Mouse (Mus musculus) kidney, postnatal 14 days (tissue): ENCODE data around the gene Myo1d.

Experiments used
- DNase-seq: peaks from one replicate; pipeline ENCODE4 v3.0.0; 2022; ENCODE audit warnings: mixed read lengths

The Myo1d gene

DNA sequence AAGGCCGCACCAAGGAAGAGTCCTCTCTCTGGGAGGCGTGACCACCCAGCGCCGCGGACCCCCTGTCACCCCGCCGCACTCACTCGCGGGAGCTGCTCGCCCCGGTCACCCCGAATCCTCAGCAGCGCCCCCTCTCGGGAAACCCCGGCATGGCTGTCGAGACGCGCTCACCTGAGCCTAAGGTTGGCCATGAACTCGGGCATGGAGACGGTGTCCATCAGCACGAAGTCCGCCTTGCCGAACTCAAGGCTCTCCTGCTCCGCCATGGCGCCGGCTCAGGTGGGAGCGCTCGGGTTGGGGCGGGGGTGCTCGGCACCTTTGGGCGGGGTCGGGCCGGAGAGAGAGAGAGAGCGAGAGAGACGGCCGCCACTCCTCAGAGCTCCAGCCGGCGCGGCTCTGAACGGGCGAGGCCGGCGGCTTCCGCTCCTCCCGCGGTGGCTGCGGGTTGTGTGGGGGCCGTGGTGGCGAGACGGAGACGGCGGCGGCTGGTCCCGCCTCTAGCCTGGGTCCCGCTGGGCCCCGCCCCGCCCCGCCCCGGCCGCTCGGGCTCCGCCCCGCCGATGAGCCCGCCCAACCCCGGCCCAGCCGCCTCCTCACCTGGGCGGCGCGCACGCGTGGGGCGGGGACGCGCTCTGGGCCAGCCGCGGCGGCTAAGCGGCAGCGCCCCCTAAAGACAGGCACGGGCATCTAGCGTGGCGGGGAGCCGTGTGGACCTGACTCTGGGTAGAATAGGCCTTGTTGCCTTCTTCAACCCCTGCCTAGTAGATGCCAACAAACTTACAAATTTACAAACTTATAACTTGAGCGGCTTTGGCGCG lies at the start of gene Myo1d:
Myo1d (minus strand) TSS at position 499 of the 818 bp plus-strand sequence.
- DNase-seq: peak; percentile 94

DNA sequence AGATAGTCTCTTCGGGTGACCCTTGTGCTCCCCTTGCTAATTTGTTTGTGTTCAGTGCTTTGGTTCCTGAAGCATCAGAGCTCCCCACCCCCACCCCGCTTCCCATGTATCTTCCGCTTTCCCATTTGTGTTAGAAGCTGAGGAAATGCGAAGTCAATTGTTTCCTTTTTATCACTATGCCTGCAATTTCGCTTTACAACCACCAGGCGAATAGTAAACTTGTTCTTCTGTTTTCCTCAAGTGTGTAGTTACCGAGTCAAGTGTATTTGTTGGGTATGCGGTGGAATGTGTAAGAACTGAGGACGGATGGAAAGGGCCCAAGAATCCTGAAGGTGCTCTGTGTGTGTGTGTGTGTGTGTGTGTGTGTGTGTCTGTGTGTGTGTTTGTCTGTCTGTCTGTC lies 42.0 kb upstream of the Myo1d start:
- no peak for DNase-seq

DNA sequence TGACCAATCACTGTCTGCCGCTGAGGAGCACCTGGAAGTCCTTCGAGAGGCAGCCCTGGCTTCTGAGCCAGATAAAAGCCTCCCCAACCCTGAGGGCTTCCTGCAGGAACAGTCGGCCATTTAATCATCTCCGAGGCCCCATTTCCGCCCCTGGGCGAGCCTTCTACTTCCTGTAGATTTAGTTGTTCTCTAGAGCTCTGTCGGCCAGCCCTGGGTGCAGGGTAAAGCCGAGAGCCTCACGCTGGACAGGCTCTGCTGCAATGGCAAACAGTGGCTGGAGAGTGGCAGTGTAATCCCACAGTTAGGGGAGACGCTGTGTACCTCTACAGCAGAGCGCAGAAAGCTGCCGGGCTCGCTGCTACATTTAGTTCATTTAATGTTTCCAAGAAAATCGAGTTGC lies 41.5 kb upstream of the Myo1d start:
- DNase-seq: peak; percentile 63

DNA sequence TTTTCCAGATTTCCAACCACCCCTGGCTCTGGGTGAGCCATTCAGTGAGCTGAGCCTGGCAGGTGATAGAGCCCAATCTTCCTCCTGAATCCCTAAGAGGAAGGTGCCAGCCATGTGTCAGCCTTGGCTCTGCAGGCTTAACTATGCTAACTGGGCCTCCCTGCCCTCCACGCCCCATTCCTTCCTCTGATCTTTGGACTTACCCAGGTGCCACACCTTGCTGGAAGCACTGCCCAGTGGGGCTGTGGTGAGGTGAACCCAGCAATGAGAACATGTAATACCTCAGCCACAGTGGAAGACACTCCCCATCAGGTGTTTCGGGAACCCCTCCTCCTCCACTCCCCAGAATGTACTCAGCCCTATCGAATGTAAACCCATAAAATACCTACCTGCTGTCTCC lies 40.3 kb upstream of the Myo1d start:
- DNase-seq: no peak

DNA sequence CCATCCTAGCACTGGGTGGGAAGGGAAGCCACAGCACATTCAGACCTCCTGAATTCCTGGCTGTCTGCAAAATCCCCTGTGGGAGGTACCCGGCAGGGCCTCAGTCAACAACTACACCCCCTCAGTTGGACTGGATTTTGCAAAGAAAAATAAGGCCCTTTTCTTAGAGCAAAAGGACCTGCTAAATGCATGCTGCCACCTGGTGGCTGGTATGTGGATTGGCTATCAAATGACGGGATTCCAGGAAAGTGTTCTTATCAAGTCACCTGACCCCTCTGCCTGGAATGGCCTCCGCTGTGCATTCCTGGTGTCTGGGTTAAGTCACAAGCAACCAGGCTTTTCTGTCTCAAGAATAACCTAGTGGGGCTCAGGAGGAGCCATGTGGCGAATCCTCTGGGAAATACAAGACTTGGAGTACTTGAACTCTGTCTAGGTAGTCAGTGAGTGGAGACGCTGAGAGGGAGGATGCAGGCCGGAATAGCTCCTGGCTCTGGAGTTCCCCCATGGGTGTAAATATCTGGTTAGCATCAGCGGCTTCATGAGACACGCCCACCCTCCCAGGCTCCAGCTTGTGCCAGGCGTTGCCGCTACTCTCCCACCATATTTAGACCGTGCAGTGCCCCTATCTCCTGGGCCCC lies 38.4 kb upstream of the Myo1d start:
- peak; percentile 89 for DNase-seq

DNA sequence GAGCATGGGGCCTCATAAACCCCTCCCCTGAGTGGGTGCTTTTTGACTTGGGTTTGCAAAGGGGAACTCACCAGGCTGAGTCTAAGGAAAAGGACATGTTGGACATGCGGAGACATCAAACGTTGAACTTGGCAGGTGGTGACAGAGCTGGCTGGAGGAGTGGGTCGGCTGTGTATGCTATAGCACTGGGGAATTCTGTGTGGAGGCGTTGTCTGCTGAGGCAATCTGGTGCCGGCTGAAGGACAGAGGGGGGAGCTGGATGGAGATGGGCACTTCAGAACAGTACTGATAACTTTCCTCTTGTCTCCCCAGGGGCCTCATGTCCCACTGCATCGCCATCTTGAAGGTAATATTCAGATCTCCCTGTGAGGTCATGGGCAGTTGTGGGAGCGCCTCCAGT lies 35.5 kb upstream of the Myo1d start:
- DNase-seq: no peak

DNA sequence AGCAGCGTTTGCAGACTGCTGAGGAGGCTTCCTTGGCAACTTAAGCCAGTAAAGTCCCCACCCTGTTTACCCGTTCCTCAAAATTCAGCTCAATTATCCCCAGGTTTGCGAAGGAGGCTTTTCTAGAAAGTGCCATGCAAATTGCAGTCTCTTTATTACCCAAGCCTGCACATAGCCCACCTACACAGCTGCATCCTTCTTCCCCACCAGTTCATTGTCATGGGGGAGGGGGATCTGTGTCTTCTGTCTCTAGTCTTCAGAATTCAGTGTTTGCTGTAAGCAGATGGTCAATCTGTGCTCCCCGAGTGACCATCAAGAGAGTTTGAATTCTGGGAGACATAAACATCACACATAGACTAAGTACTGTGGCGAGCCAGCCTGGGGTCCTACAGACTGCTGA lies 31.3 kb upstream of the Myo1d start:
- DNase-seq: no peak

DNA sequence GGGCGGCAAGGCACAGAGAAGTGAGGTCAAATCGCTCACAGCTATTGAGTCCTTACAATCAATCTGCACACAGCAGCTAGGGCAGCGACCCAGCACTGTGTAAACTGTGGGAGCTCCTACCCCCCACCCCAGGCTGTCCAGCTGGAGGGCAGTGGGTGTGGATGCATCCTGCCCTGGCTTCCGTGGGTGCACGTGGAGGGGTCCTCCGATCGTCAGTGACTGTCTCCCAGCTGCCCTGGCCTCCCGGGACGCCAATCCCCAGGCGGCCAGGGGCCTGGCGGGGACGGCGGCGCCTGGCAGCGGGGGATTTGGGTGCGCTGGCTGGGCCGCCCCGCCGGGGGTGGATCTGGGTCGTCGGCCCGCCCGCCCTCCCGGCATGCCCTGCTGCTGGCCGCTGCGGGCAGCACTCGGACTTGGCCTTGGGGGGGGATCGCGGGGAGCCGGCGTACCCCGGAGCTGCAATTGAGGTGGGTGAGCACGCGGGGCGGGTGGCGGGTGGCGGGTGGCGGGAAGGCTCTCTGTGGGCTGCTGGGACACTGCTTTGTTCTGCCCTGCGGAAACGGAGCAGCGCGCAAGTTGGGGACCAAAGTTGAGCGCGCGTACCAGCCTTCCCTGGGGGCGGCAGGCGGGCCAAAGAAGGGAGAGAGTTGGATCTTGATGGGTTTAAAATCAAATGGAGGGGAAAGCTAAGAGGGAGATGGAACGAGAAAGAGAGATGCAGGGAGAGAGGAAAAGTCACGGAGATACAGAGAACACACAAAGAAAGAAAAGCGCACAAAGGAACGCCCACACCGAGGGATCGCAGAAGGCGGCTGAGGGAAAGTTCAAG lies 30.4 kb upstream of the Myo1d start, which contains the start of gene Tmem98:
Tmem98 (plus strand) TSS at position 183 of the 829 bp plus-strand sequence.
- peak; percentile 64 for DNase-seq

DNA sequence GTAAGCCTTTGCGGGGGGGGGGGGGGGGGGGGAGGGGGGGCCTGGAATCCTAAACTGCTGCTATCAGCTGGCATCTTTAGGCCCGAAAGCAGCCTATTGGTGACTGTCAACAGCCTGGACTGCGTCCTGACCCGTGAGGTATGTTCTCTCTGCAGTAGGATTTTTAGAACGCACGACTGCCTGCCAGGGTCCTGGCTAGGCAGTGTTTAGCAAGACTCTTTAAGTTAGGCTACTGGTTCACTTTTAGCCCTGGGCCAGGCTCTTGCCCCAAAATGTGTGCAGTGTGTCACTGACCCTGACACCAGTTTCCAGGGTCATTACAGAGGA lies 29.8 kb upstream of the Myo1d start:
- no peak for DNase-seq

DNA sequence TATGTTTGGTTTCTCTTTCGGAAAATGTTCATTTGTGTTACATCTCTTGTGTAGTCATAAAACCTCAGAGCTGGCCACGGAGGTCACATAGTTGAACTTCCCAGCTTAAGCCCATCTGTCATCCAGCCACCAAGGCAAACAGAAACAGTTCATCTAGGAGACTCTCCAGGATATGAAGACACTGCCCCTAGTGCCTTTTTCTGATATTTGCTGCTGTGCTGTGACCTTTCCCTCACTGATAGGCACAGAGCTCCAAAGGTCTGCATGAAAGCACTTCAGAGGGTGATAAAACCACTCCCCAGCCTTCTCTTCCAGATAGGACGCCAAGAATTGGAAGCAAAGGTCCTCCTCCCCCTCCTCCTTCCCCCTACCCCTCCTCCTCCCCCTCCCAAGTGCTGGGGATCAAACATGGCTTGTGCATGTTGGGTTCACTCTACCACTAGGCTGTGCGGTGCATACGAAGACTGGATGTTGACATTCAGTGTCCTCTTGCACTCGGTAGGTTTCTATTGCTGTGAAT lies 28.8 kb upstream of the Myo1d start:
- DNase-seq: peak; percentile 72

DNA sequence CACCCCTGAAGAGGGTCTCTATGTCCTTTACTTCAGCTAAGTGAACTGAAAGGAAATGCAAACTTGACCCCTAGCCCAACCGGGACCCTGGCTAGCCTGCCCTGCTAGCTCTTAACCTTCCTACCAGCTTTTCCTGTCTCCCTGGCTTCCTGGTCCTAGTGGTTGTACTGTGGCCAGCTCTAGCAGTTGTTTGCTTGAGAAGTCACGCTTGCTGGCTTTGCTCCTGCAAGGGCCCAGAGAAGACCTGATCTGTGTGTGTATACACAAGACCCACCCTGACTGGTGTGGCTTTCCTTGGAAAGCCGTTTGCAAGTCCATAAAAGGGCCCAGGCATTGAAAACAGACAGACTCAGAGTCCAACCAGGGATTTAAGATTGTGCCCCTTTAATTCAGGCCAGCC lies 22.9 kb upstream of the Myo1d start:
- peak; percentile 58 for DNase-seq

DNA sequence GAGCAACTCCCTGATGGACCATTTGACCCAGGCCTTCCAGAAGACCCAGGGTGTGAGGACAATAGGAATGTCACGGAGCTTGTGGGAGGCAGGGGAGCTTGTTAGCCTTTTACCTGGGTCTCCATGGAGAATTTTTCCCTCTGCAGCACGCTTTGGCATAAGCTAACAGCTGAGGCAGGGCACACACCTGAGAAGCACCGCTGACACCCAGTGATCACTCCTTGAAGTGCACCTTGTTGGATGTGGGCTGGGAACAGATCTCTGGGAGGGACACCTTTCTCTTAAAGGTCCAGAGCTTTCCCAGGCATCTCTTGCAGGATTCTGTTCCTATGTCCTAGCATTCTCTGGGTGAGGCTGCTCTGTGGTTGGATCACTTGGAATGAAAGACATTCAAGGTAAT lies 20.2 kb upstream of the Myo1d start:
- peak; percentile 60 for DNase-seq

DNA sequence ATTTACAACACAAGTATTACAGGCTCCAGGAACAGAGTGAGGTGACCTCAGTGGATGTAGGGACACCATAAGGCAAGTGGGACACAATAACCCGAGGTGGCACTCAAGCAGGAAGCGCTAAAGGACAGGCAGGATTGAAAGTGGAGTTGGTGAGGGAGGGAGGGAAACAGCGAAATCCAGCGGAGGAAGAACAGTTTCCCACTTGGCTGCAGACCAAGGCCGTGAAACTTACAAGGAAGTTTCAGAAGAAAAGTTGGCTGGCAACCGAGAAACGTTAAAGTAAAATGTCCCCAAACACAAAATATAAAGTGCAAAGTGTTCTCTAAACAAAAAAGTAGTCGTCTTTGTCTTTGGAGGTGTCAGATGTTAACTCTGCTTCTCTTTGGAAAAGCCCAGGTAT lies 15.6 kb upstream of the Myo1d start:
- DNase-seq: peak; percentile 55

DNA sequence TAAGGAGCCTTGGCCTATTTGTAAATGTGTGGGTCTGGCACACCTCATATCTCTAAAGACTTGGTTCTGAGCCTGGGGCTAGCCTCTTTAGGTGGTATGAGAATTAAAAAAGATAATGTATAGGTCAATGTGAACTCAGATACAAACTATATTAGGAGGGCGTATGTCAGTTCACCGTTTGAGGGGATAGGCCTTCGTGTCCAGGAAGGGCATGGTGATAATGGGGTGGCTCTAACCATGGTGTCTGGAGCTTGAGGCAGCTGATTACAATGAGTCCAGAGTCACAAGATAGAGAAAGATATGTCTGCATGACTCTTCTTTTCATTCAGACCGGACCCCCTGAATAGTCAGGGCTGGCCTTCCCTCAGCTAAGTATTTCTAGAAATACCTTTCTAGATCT lies 14.5 kb upstream of the Myo1d start:
- DNase-seq: no peak

DNA sequence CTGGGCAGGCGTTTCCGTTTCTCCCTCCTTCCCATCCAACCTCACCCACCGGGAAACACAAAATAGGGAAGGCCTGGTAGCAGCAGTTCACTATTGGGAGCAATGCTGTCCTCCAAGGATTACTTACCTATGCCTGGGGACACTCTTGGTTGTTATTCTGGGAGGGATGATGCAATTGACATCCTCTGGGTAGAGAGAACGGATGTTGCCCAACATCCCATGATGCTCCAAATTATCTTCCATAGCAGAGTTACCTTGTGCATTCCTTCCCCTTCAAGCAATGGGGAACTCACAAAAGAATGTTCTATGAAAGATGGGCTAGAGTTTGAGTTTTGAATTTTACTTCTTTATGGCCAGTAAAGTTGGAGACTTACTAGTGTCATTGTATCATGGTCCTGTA lies 13.6 kb upstream of the Myo1d start:
- no peak for DNase-seq

DNA sequence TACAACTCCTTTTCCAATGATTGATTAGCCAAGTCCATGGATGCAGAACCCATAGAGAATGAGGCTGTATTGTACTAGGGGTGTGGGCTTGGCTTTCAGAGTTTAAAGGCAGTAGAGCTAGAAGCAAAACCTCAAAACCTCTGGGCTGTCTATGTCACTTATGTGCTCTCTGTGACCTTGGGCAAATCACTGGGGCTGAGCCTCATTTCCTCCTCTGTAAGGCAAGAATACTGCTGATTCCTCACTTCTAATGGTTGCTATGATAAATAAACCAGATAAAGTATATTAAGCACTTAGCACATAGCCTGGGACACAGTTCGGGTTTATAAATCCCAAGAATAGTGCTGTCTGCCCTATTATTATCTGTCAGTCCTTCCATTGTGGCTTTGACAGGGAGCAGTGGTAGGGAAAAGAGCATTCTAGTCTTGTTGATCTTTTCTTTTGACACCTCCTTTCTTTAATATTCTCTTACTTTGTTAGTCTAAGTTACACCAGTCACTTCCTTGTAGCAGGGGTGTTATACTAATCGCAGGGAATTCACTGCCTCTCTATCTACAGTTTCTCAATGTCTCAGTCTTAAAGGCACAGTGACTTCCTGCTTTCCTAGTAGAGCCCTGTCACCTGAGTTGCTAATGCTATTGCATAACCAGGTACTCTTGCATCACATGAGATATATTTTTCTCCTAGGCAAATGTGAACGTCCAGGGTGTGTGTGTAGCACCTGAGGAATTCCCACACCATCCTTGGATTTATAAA lies 12.0 kb upstream of the Myo1d start:
- DNase-seq: no peak

DNA sequence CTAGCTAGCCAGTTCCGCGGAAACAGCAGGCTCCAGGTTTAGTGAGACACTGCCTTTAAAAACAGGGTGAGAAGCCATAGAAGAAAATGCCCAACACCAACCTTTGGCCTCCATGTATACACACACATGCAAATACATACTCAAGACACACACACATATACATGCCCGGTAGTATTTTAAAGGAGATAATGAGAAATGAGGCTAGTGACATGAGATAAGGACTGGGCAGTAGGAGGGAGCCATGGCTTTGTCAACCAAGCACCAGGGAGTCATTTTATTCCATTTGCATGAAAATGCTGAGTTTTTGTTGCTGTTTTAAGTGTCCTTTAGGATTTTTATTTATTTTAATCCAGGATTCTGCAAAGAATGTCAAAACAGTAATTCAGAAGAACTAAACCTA lies 10.6 kb upstream of the Myo1d start:
- DNase-seq: no peak

DNA sequence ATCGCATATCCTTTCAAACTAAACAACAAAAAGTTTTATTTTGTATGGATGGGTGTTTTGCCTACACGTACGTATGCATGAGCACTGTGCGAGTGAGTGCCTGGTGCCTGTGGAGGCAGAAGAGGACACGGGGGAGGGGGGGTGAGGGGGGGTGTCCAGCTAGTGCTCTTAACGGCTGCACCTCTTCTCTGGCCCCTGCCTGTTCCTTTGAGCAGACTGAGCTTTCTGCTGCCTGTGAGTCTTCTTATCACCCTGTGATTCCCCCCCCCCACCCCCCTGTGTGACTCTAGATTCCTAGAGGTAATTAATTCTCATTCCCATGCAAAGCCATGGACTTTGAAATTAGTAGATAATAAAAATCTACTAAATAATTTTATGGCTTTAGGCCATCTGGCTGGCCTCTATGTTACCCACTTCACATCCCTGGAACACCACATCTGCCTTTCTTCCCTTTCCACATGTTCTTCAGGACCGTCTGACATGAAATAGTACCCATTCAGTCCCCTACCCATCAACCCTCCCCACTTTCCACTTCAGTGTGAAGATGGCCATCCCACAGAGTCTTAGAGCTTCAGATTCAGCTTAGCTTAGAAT lies 9.9 kb upstream of the Myo1d start:
- DNase-seq: no peak

DNA sequence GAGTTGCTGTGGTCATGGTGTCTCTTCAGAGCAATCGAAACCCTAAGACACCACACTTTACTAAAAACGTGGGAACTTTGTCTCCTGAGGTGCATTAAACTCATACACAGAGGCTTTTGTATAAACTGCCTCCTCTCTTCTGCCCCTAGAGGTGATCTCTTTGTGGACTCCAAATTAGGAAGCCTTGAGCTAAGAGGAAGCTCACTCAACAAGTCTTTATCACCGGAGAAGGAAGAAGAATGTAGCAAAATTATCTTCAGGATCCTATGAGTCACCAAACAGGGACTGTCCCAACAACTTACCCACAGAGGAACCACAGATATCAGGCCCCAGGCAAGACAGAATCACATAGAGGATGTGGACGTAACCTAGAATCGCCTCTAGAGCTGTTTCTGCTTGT lies 5.8 kb upstream of the Myo1d start:
- no peak for DNase-seq

DNA sequence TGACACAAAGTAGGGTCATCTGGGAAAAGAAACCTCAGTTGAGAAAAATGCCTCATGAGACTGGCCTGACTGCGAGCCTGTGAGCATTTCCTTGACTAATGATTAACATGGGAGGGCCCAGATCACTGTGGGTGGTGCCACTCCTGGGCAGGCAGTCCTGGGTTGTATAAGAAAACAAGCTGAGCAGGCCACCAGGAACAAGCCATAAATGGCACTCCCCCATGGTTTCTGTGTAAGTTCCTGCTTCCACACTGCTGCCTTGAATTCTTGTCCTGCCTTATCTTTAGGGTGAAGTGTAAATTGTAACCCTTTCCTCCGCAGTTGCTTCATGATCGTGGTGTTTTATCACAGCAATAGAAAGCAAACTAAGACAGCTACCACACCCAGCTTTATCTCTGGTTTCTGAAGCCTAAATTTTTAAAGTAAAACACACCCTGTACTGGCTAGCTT lies 4.5 kb upstream of the Myo1d start:
- DNase-seq: peak; percentile 88

DNA sequence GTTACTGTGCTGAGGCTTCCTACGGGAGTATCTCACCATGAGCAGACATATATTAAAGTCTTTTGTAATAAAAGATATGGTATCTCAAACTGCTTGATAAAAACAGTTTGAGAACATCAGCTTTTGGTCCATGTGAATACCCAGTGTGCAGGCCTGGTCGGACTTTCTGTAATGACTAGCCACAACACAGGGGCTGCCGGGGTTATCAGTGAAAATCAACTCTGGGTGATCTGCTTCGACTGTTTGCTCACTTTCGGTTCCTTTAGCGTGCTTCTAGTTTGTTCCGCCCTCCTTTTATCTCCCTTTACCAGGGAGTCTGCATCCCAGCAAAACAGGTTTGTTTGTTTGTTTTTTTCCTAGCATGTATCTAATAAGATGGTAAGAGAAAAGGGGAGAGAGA lies 3.6 kb upstream of the Myo1d start:
- DNase-seq: no peak

DNA sequence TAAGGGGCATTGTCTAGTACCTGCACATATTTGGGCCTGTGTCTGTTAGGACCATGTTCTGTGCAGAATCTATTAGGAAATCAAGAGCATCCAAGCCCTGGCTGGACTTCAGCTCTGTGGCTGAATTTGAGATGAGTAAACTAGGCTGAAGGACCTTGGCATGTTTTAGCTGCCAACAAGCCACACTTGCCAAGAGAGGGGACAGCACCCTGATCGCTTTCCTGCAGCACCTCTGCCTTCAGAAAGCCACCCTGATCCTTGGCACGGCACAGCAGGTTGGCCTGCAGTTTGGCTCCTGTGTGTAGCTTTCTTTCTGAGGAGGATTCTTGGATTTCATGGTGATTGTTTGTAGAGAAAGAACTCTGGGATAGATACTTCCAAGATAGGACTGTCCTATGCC lies 1.7 kb upstream of the Myo1d start:
- no peak for DNase-seq
